Mouse (Mus musculus): ENCODE measurements at regions not wholly inside any gene's neighbourhood (a gene's known extent, or its start where the extent isn't known, plus 50 kb on each side); places are given as distances from the start of the nearest gene placed in this dataset.

DNA sequence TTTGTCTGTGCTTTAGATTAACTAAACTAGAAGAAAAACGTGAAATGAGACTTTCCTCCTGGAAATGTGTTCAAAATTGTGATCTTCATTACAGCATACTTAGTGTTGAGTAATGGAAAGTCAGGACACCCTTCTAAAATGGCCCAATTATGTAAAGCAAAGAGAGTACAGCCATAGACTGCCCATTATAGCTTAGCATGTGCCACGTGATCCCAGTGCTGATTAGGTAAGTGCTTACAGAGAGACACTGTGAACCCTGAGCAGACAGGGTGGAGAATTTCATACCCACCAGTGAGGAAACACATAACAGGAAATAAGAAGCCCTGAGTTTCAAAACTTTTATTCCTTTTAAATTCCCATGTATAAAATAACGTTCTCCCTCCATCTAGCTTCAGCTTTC lies 587.3 kb upstream of the Nrsn1 start:
- TF ChIP-seq EP300 (IDR thresholded peaks at IDR 0.05; ENCODE audit: insufficient read depth, low read depth, low read length) (no peak), POLR2A (IDR thresholded peaks at IDR 0.05; ENCODE audit: insufficient read depth, low read length) (no peak), CTCF (IDR thresholded peaks at IDR 0.05; ENCODE audit: low read depth, low read length) (no peak)
- no peak overlapping the region for H3K4me3 ChIP-seq (ENCODE audit: low read depth, low read length)
- H3K36me3 ChIP-seq (ENCODE audit: control insufficient read depth, insufficient read depth, low read length, poor library complexity, severe bottlenecking) = no peaks in the 10 kb centered on the region

DNA sequence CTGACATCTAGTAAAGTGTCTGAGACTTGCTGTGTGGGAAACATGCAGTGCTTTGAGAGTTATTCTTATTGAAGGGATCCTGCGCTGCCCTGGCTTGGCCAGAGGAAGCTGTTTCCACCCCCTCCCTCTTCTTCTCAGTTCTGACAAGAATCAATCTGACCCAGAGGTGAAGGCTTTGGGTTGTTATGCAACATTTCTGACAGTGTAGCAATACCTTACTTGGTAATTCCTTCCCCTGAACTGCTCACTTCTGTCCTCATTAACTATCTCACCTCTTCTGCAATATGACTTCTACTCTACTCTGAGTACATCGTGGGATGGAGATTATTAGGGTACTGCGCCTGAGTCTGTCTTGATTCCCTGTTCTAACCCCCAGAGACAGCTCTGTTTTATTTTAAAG lies 586.8 kb upstream of the Nrsn1 start:
- Histone ChIP-seq H3K27me3 (ENCODE audit: control insufficient read depth, insufficient read depth, low read length, poor library complexity, severe bottlenecking) (no peaks in the 10 kb centered on the region), H3K9ac (ENCODE audit: low read depth, poor library complexity, severe bottlenecking) (no peak overlapping the region), H3K4me1 (ENCODE audit: control insufficient read depth, insufficient read depth, low read length) (no peaks in the 10 kb centered on the region), H3K4me3 (ENCODE audit: low read depth, low read length) (no peak overlapping the region), H3K36me3 (ENCODE audit: control insufficient read depth, insufficient read depth, low read length, poor library complexity, severe bottlenecking) (no peaks in the 10 kb centered on the region), H3K27ac (ENCODE audit: insufficient read depth, low read length) (no peak overlapping the region), H3K9me3 (replicated peaks; ENCODE audit: control insufficient read depth, insufficient read depth, low read length, poor library complexity, severe bottlenecking) (no peaks in the 10 kb centered on the region)
- TF ChIP-seq CTCF (IDR thresholded peaks at IDR 0.05; ENCODE audit: low read depth, low read length) (no peak), EP300 (IDR thresholded peaks at IDR 0.05; ENCODE audit: insufficient read depth, low read depth, low read length) (no peak), POLR2A (IDR thresholded peaks at IDR 0.05; ENCODE audit: insufficient read depth, low read length) (no peak)

More for the DNA sequence above, 587.3 kb upstream of the Nrsn1 start:
- Histone ChIP-seq H3K4me1 (ENCODE audit: control insufficient read depth, insufficient read depth, low read length) (no peaks in the 10 kb centered on the region), H3K27ac (ENCODE audit: insufficient read depth, low read length) (no peak overlapping the region), H3K27me3 (ENCODE audit: control insufficient read depth, insufficient read depth, low read length, poor library complexity, severe bottlenecking) (no peaks in the 10 kb centered on the region), H3K9ac (ENCODE audit: low read depth, poor library complexity, severe bottlenecking) (no peak overlapping the region), H3K9me3 (replicated peaks; ENCODE audit: control insufficient read depth, insufficient read depth, low read length, poor library complexity, severe bottlenecking) (no peaks in the 10 kb centered on the region)

DNA sequence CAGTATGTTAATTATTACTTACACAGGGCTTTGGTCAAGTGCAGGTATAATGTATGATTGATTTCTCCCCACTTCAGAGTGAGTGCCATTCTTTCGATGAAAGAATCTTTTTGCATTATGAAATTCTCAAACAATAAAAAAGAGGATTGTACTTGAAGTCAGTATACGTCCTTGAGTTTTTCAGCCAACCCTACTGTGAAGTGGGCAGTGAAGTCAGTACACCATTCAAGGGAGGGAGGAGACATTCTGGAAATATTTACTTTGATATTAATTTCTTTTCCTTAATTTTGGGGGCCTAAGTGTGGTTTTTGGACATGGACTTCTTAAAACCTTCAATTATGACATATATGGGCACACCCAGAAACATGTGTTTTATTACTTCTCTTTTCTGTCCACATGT lies 586.2 kb upstream of the Nrsn1 start:
- H3K9ac ChIP-seq (ENCODE audit: low read depth, poor library complexity, severe bottlenecking) = no peak overlapping the region
- no peak overlapping the region for H3K4me3 ChIP-seq (ENCODE audit: low read depth, low read length)
- TF ChIP-seq POLR2A (IDR thresholded peaks at IDR 0.05; ENCODE audit: insufficient read depth, low read length) = no peak
- TF ChIP-seq EP300 (IDR thresholded peaks at IDR 0.05; ENCODE audit: insufficient read depth, low read depth, low read length) = no peak
- no peak for TF ChIP-seq CTCF (IDR thresholded peaks at IDR 0.05; ENCODE audit: low read depth, low read length)
- H3K36me3 ChIP-seq (ENCODE audit: control insufficient read depth, insufficient read depth, low read length, poor library complexity, severe bottlenecking) = no peaks in the 10 kb centered on the region
- no peaks in the 10 kb centered on the region for H3K4me1 ChIP-seq (ENCODE audit: control insufficient read depth, insufficient read depth, low read length)
- no peaks in the 10 kb centered on the region for H3K27me3 ChIP-seq (ENCODE audit: control insufficient read depth, insufficient read depth, low read length, poor library complexity, severe bottlenecking)
- H3K9me3 ChIP-seq (replicated peaks; ENCODE audit: control insufficient read depth, insufficient read depth, low read length, poor library complexity, severe bottlenecking) = no peaks in the 10 kb centered on the region
- H3K27ac ChIP-seq (ENCODE audit: insufficient read depth, low read length) = no peak overlapping the region

DNA sequence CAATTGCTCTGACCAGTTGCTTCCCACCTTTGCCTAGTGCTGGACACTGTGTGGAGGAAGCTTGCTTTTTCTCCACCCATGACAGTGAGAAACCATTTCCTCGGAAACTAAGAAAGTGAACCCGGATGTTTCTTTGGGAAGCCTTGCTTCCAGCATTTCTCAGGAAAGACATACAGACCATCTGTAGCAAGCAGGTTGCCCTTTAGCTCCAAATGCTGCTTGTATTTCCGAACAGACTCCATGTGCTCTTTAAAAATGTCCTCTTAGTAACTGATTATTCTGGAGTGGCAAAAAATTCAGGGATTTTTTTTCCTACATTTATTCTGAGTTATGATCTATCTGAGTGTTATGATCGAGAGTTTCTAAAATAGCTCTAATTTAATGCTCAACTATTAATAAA lies 577.9 kb upstream of the Nrsn1 start:
- Histone ChIP-seq H3K9ac (ENCODE audit: low read depth, poor library complexity, severe bottlenecking) (no peak overlapping the region), H3K9me3 (replicated peaks; ENCODE audit: control insufficient read depth, insufficient read depth, low read length, poor library complexity, severe bottlenecking) (no peaks in the 10 kb centered on the region), H3K27ac (ENCODE audit: insufficient read depth, low read length) (no peak overlapping the region), H3K27me3 (ENCODE audit: control insufficient read depth, insufficient read depth, low read length, poor library complexity, severe bottlenecking) (no peaks in the 10 kb centered on the region), H3K4me1 (ENCODE audit: control insufficient read depth, insufficient read depth, low read length) (no peaks in the 10 kb centered on the region), H3K36me3 (ENCODE audit: control insufficient read depth, insufficient read depth, low read length, poor library complexity, severe bottlenecking) (no peaks in the 10 kb centered on the region), H3K4me3 (ENCODE audit: low read depth, low read length) (no peak overlapping the region)
- TF ChIP-seq CTCF (IDR thresholded peaks at IDR 0.05; ENCODE audit: low read depth, low read length) = no peak
- TF ChIP-seq POLR2A (IDR thresholded peaks at IDR 0.05; ENCODE audit: insufficient read depth, low read length) = no peak
- no peak for TF ChIP-seq EP300 (IDR thresholded peaks at IDR 0.05; ENCODE audit: insufficient read depth, low read depth, low read length)

DNA sequence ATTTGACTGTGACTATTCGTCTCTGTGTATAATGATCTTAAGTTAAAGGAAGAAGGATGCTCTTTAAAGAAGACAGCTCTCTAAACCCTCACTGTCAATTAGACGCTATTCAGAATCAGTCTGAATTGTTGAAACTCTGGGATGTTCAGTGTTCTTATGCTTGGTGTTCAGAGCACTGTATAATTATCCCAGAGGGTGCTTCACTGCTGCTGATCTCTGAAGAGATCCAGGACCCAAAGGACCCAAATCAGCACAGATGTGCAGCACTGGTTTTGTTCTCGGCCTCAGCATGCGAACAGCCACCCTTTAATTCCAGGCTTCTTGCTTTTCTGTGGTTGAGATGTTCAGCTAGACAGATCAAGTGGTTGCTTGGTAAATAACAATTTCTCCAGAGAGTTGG lies 567.9 kb upstream of the Nrsn1 start:
- no peaks in the 10 kb centered on the region for H3K9me3 ChIP-seq (replicated peaks; ENCODE audit: control insufficient read depth, insufficient read depth, low read length, poor library complexity, severe bottlenecking)
- no peak overlapping the region for H3K27ac ChIP-seq (ENCODE audit: insufficient read depth, low read length)
- no peak overlapping the region for H3K4me3 ChIP-seq (ENCODE audit: low read depth, low read length)
- no peaks in the 10 kb centered on the region for H3K4me1 ChIP-seq (ENCODE audit: control insufficient read depth, insufficient read depth, low read length)
- no peak for TF ChIP-seq EP300 (IDR thresholded peaks at IDR 0.05; ENCODE audit: insufficient read depth, low read depth, low read length)
- no peak for TF ChIP-seq POLR2A (IDR thresholded peaks at IDR 0.05; ENCODE audit: insufficient read depth, low read length)
- no peak overlapping the region for H3K9ac ChIP-seq (ENCODE audit: low read depth, poor library complexity, severe bottlenecking)
- no peaks in the 10 kb centered on the region for H3K27me3 ChIP-seq (ENCODE audit: control insufficient read depth, insufficient read depth, low read length, poor library complexity, severe bottlenecking)
- no peaks in the 10 kb centered on the region for H3K36me3 ChIP-seq (ENCODE audit: control insufficient read depth, insufficient read depth, low read length, poor library complexity, severe bottlenecking)

DNA sequence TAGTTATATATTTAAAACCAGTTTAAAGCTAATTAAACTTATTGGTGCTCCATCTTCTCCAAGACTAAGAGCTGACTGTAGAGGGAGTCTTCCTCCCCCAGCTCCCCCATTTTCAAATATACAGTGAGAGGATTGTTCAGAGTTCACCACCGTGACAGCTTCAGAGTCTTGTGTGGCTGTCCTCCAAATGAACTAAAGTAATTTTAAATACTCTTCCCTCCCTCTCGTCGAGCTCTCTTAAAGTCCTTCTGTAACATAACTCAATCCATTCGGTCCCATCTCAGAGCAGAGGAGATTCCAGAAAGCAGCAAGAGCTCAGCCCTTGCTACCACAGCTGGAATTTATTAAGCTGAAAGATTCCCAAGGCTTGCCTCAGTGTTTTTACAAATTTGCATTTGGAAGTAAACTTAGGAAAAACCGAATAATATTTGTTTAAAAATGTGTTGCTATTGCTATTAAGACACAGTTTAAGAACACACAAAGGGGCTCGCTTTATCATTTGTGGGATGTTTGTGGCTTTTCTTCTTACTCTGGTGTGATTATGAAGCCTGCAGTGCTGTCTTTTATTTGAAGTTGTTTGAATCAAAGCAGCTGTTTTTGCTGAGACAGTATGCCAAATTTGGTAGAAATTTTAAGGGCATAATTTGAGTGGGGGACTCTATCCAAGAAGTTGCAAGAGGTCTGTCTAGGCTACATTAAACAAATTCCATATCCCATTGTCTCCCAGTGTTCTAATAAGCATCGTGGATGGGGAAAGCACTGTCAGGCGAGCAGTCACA lies 559.0 kb upstream of the Nrsn1 start:
- H3K9me3 ChIP-seq (replicated peaks; ENCODE audit: control insufficient read depth, insufficient read depth, low read length, poor library complexity, severe bottlenecking) = no peaks in the 10 kb centered on the region
- no peak overlapping the region for H3K27ac ChIP-seq (ENCODE audit: insufficient read depth, low read length)
- no peak overlapping the region for H3K9ac ChIP-seq (ENCODE audit: low read depth, poor library complexity, severe bottlenecking)
- no peak for TF ChIP-seq EP300 (IDR thresholded peaks at IDR 0.05; ENCODE audit: insufficient read depth, low read depth, low read length)
- no peak for TF ChIP-seq POLR2A (IDR thresholded peaks at IDR 0.05; ENCODE audit: insufficient read depth, low read length)
- no peak for TF ChIP-seq CTCF (IDR thresholded peaks at IDR 0.05; ENCODE audit: low read depth, low read length)
- H3K36me3 ChIP-seq (ENCODE audit: control insufficient read depth, insufficient read depth, low read length, poor library complexity, severe bottlenecking) = no peaks in the 10 kb centered on the region
- H3K4me3 ChIP-seq (ENCODE audit: low read depth, low read length) = no peak overlapping the region
- H3K4me1 ChIP-seq (ENCODE audit: control insufficient read depth, insufficient read depth, low read length) = no peaks in the 10 kb centered on the region
- no peaks in the 10 kb centered on the region for H3K27me3 ChIP-seq (ENCODE audit: control insufficient read depth, insufficient read depth, low read length, poor library complexity, severe bottlenecking)

Data from ES-Bruce4 (cell line).